Mouse (Mus musculus) left cerebral cortex, postnatal 36 days (tissue): ENCODE measurements around the gene Cend1. TPM values are rescaled to one million over a fixed set of nuclear protein-coding genes. Genes with fewer than 3 reads are reported as not detected.

ENCODE experiments used
- DNase-seq, 2 experiments: peaks; one replicate each; pipeline ENCODE4 v3.0.0; 2021 to 2022; ENCODE audit warnings: low spot score in 2 of 2, mixed read lengths in 1 of 2
- intact Hi-C: fragments of 180-260 bp; cut with DNase I; formaldehyde crosslinking; loops from one replicate; pipeline ENCODE4 v1.15.1; 2025
- total RNA-seq, 2 experiments: library from RNA; stranded (reverse); gene quantifications; 2 replicates each; pipeline ENCODE4 v1.2.3; 2021

Gene Cend1
- total RNA-seq, 2 experiments from 2014 or later, result 291 to 331 TPM

- intact Hi-C loops, result no loop called here
Observed at GRCm38 (mm10) chr7:141432741-141433516, 3.6 kb upstream of the Cend1 start.

GRCm38 (mm10) chr7:141432186-141432611, 2.9 kb upstream of the Cend1 start:
- DNase-seq, result peak in 1 of 2 experiments; percentile 9
- intact Hi-C loops, result no loop called here

More at GRCm38 (mm10) chr7:141432741-141433516, 3.6 kb upstream of the Cend1 start:
- peak in 1 of 2 experiments; percentile 18 for DNase-seq

GRCm38 (mm10) chr7:141431434-141432185, 2.3 kb upstream of the Cend1 start:
- DNase-seq, result no peak
- intact Hi-C loops, result no loop called here

GRCm38 (mm10) chr7:141430585-141431240, 1.4 kb upstream of the Cend1 start:
- no peak for DNase-seq
- intact Hi-C loops, result no loop called here

GRCm38 (mm10) chr7:141429840-141430584, 721 bp upstream of the Cend1 start:
- peak in 1 of 2 experiments; percentile 13 for DNase-seq
- intact Hi-C loops, result no loop called here

- no peak for DNase-seq
- intact Hi-C loops, result no loop called here
Observed at GRCm38 (mm10) chr7:141428701-141429100, 590 bp downstream of the Cend1 start.

- DNase-seq, result no peak
Observed at GRCm38 (mm10) chr7:141426948-141427730, 2.2 kb downstream of the Cend1 start.

GRCm38 (mm10) chr7:141423811-141424210, 5.5 kb downstream of the Cend1 start:
- no peak for DNase-seq
- intact Hi-C loops, result no loop called here

More at GRCm38 (mm10) chr7:141426948-141427730, 2.2 kb downstream of the Cend1 start:
- intact Hi-C loops, result no loop called here

GRCm38 (mm10) chr7:141420030-141420702, 9.1 kb downstream of the Cend1 start:
- intact Hi-C loops, result no loop called here

GRCm38 (mm10) chr7:141418970-141419369, 10.3 kb downstream of the Cend1 start:
- intact Hi-C loops, result no loop called here
- DNase-seq, result peak in 1 of 2 experiments; percentile 23

More at GRCm38 (mm10) chr7:141420030-141420702, 9.1 kb downstream of the Cend1 start:
- no peak for DNase-seq

- intact Hi-C loops, result no loop called here
- DNase-seq, result no peak
Observed at GRCm38 (mm10) chr7:141417731-141418681, 11.3 kb downstream of the Cend1 start.

- intact Hi-C loops, result no loop called here
- no peak for DNase-seq
Observed at GRCm38 (mm10) chr7:141416144-141416841, 13.0 kb downstream of the Cend1 start.

GRCm38 (mm10) chr7:141413809-141414584, 15.3 kb downstream of the Cend1 start, which contains the start of gene Gatd1:
TSS of gene Gatd1 (minus strand) at chr7:141414136.
- intact Hi-C loops, result loop anchor here (5.0 kb wide), 1 partner anchor 43 kb away; the partner anchor contains the start of gene Pnpla2
- DNase-seq, result peak; percentile 99

GRCm38 (mm10) chr7:141413331-141413730, 16.0 kb downstream of the Cend1 start:
- DNase-seq, result no peak
- intact Hi-C loops, result loop anchor here (5.0 kb wide), 1 partner anchor 44 kb away; the partner anchor contains the start of gene Pnpla2

GRCm38 (mm10) chr7:141411667-141412066, 17.6 kb downstream of the Cend1 start:
- no peak for DNase-seq
- intact Hi-C loops, result loop anchor here (5.0 kb wide), 1 partner anchor 46 kb away; the partner anchor contains the start of gene Pnpla2
